In the genomic region with DNA sequence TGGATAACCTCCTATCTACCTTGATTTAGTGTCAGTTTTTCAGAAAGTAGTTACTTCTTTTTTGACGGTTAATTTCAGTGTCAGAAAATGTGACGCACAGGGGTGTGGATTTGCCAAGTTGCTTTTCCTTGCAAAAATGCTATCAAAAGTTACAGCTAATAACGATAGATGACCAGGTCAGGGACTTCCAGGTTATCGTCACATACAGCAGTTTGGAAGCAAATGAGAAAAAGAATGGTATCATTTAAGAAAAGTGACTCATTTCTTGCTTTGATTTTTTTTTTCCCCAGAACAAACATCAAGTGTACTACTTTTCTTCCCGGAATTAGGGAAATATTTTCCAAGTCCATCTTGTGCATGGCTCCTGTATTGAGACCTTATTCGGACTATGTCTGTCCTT, we compare ENCODE assay signal across 10 mouse cellular contexts. TPM values are rescaled to one million over a fixed set of nuclear protein-coding genes. Genes with fewer than 3 reads are reported as not detected.
A peak's percentile ranks its signal among the peaks of the same experiment; 100 is the strongest.
DNase-seq lines count a peak whose midpoint lies in the region; ATAC-seq and TF ChIP-seq lines count a peak whose summit lies in the region.
"Had no signal": no experiment of that assay in that cellular context is flagged by ENCODE, and none has a peak within 500 bp of the region (broad histone marks: within the 10 kb centered on the region; RNA-seq: fewer than 3 reads in every experiment).

No protein-coding gene starts in this region.

- DNase-seq in midbrain, embryonic 10.5 days (ENCODE audit: low spot score) = no peak
- DNase-seq in limb, embryonic 14.5 days (ENCODE audit: low spot score) = no peak
- DNase-seq in embryo, embryonic 11 days = no peak
- DNase-seq: cerebellum, postnatal 36 days; thymus, postnatal 25 days had no signal

- no peak overlapping the region for H3K4me3 ChIP-seq in hindbrain, embryonic 13.5 days
- no peak overlapping the region for H3K4me3 ChIP-seq in hindbrain, embryonic 12.5 days
- no peak overlapping the region for H3K4me3 ChIP-seq in midbrain, embryonic 13.5 days (replicated peaks)
- no peak overlapping the region for H3K4me3 ChIP-seq in midbrain, embryonic 10.5 days
- peak overlapping the region; percentile 39; the same call in 1 of the 2 replicates for H3K4me3 ChIP-seq in limb, embryonic 14.5 days (replicated peaks; ENCODE audit: low read length)
- H3K4me3 ChIP-seq in stomach, embryonic 16.5 days (replicated peaks; ENCODE audit: low read length) = peak overlapping the region; percentile 14; the same call in 1 of the 2 replicates

- no peak for ATAC-seq in hindbrain, embryonic 13.5 days (ENCODE audit: low FRiP score)
- ATAC-seq in hindbrain, embryonic 12.5 days (ENCODE audit: low FRiP score) = no peak
- no peak for ATAC-seq in midbrain, embryonic 13.5 days
- no peak for ATAC-seq in limb, embryonic 14.5 days (ENCODE audit: low FRiP score, low read depth)
- ATAC-seq in stomach, embryonic 16.5 days (ENCODE audit: insufficient read depth, low FRiP score) = no peak

- 86% methylated on average over 6 of the region's 6 CpGs for WGBS in hindbrain, embryonic 13.5 days
- 87% methylated on average over 6 of the region's 6 CpGs for WGBS in hindbrain, embryonic 12.5 days
- WGBS in midbrain, embryonic 13.5 days = 86% methylated on average over 6 of the region's 6 CpGs
- WGBS in midbrain, embryonic 10.5 days = 90% methylated on average over 6 of the region's 6 CpGs
- WGBS in limb, embryonic 14.5 days = 76% methylated on average over 6 of the region's 6 CpGs
- 71% methylated on average over 6 of the region's 6 CpGs for WGBS in stomach, embryonic 16.5 days

- H3K4me1 ChIP-seq in hindbrain, embryonic 13.5 days (replicated peaks) = peaks cover 9% of the 10 kb centered on the region
- peaks cover 17% of the 10 kb centered on the region for H3K4me1 ChIP-seq in hindbrain, embryonic 12.5 days
- H3K4me1 ChIP-seq in midbrain, embryonic 13.5 days (replicated peaks) = peaks cover 27% of the 10 kb centered on the region
- H3K4me1 ChIP-seq in midbrain, embryonic 10.5 days = peaks cover 18% of the 10 kb centered on the region
- H3K4me1 ChIP-seq in limb, embryonic 14.5 days (ENCODE audit: control insufficient read depth, insufficient read depth, low read length) = peaks cover 6% of the 10 kb centered on the region
- peaks cover 4% of the 10 kb centered on the region; the same call in 1 of the 2 replicates for H3K4me1 ChIP-seq in stomach, embryonic 16.5 days (ENCODE audit: control insufficient read depth, insufficient read depth, low read length)

- H3K9ac ChIP-seq in hindbrain, embryonic 13.5 days = no peak overlapping the region
- H3K9ac ChIP-seq in hindbrain, embryonic 12.5 days = no peak overlapping the region
- H3K9ac ChIP-seq in midbrain, embryonic 13.5 days (replicated peaks) = no peak overlapping the region
- H3K9ac ChIP-seq in limb, embryonic 14.5 days (ENCODE audit: low read depth, low read length, severe bottlenecking) = no peak overlapping the region
- no peak overlapping the region for H3K9ac ChIP-seq in stomach, embryonic 16.5 days (ENCODE audit: low read length)

- H3K36me3 ChIP-seq in hindbrain, embryonic 13.5 days = no peaks in the 10 kb centered on the region
- H3K36me3 ChIP-seq in hindbrain, embryonic 12.5 days = no peaks in the 10 kb centered on the region
- H3K36me3 ChIP-seq in midbrain, embryonic 13.5 days = no peaks in the 10 kb centered on the region
- H3K36me3 ChIP-seq in midbrain, embryonic 10.5 days = no peaks in the 10 kb centered on the region
- no peaks in the 10 kb centered on the region for H3K36me3 ChIP-seq in limb, embryonic 14.5 days (ENCODE audit: control insufficient read depth, insufficient read depth, low read length)
- no peaks in the 10 kb centered on the region for H3K36me3 ChIP-seq in stomach, embryonic 16.5 days (ENCODE audit: control insufficient read depth, insufficient read depth, low read length)

- no peaks in the 10 kb centered on the region for H3K9me3 ChIP-seq in hindbrain, embryonic 13.5 days
- H3K9me3 ChIP-seq in hindbrain, embryonic 12.5 days (replicated peaks) = no peaks in the 10 kb centered on the region
- H3K9me3 ChIP-seq in midbrain, embryonic 13.5 days = no peaks in the 10 kb centered on the region
- H3K9me3 ChIP-seq in midbrain, embryonic 10.5 days (replicated peaks) = no peaks in the 10 kb centered on the region
- H3K9me3 ChIP-seq in limb, embryonic 14.5 days (ENCODE audit: control insufficient read depth, low read length) = no peaks in the 10 kb centered on the region
- no peaks in the 10 kb centered on the region for H3K9me3 ChIP-seq in stomach, embryonic 16.5 days (replicated peaks; ENCODE audit: control insufficient read depth, low read length)

- 0 out of 2 replicates have a peak, but pooled peaks cover 3% of the 10 kb centered on the region for H3K27me3 ChIP-seq in hindbrain, embryonic 13.5 days
- no peaks in the 10 kb centered on the region for H3K27me3 ChIP-seq in hindbrain, embryonic 12.5 days
- H3K27me3 ChIP-seq in midbrain, embryonic 13.5 days = no peaks in the 10 kb centered on the region
- H3K27me3 ChIP-seq in midbrain, embryonic 10.5 days (ENCODE audit: low read depth, poor library complexity, severe bottlenecking) = no peaks in the 10 kb centered on the region
- no peaks in the 10 kb centered on the region for H3K27me3 ChIP-seq in limb, embryonic 14.5 days (ENCODE audit: control insufficient read depth, insufficient read depth, low read length)
- H3K27me3 ChIP-seq in stomach, embryonic 16.5 days (ENCODE audit: control insufficient read depth, insufficient read depth, low read length) = no peaks in the 10 kb centered on the region

- peak overlapping the region; percentile 30 for H3K4me2 ChIP-seq in hindbrain, embryonic 13.5 days
- H3K4me2 ChIP-seq in hindbrain, embryonic 12.5 days (replicated peaks) = no peak overlapping the region
- peak overlapping the region; percentile 38 for H3K4me2 ChIP-seq in midbrain, embryonic 13.5 days (replicated peaks)
- peak overlapping the region; percentile 60; the same call in 1 of the 2 replicates for H3K4me2 ChIP-seq in limb, embryonic 14.5 days (replicated peaks; ENCODE audit: low read depth, low read length, severe bottlenecking)
- 0 out of 2 replicates have a peak overlapping the region, but pooled peaks have one; percentile 28 for H3K4me2 ChIP-seq in stomach, embryonic 16.5 days (ENCODE audit: low read depth, low read length)

- TF ChIP-seq POLR2A in limb, embryonic 14.5 days (IDR thresholded peaks at IDR 0.05; ENCODE audit: borderline replicate concordance, extremely low read depth, insufficient read depth, insufficient read length) = no peak

- no peak overlapping the region for H3K27ac ChIP-seq in hindbrain, embryonic 13.5 days
- H3K27ac ChIP-seq in hindbrain, embryonic 12.5 days = no peak overlapping the region
- H3K27ac ChIP-seq in midbrain, embryonic 13.5 days = no peak overlapping the region
- H3K27ac ChIP-seq in midbrain, embryonic 10.5 days (replicated peaks) = no peak overlapping the region
- H3K27ac ChIP-seq in limb, embryonic 14.5 days (replicated peaks; ENCODE audit: low read depth, low read length) = no peak overlapping the region
- H3K27ac ChIP-seq in stomach, embryonic 16.5 days (ENCODE audit: low read length) = no peak overlapping the region

RNA-seq across cellular contexts. Expression of gene 4930455H04Rik, which starts 0.6 kb away (rescaled TPM):
- polyA plus RNA-seq in hindbrain, embryonic 13.5 days (2015; fragmentation: Nextera tagmentation; extraction: Ambion mirVana) = not detected in 2 replicates
- not detected in 2 replicates for polyA plus RNA-seq in hindbrain, embryonic 12.5 days (2016; fragmentation: Nextera tagmentation; extraction: Ambion mirVana)
- polyA plus RNA-seq in midbrain, embryonic 13.5 days (2015; fragmentation: Nextera tagmentation; extraction: Ambion mirVana) = not detected in 2 replicates
- polyA plus RNA-seq in midbrain, embryonic 10.5 days (2016; fragmentation: Nextera tagmentation; extraction: Ambion mirVana) = not detected in 2 replicates
- not detected in 2 replicates for polyA plus RNA-seq in limb, embryonic 14.5 days (2012; rRNA removed)
- not detected in 2 replicates for polyA plus RNA-seq in limb, embryonic 14.5 days (2014; fragmentation: Nextera tagmentation; extraction: Ambion mirVana)
- not detected in 2 replicates for polyA plus RNA-seq in stomach, embryonic 16.5 days (2015; fragmentation: Nextera tagmentation; extraction: Ambion mirVana)
- polyA plus RNA-seq: spleen, adult 2 months had no signal

RNA-seq across cellular contexts. Expression of gene Palmd, which starts 1.4 kb away (rescaled TPM):
- 7.5 and 7.8 TPM in 2 replicates for polyA plus RNA-seq in hindbrain, embryonic 13.5 days (2015; fragmentation: Nextera tagmentation; extraction: Ambion mirVana)
- 6.9 and 8.9 TPM in 2 replicates for polyA plus RNA-seq in hindbrain, embryonic 12.5 days (2016; fragmentation: Nextera tagmentation; extraction: Ambion mirVana)
- 7.7 and 8.9 TPM in 2 replicates for polyA plus RNA-seq in midbrain, embryonic 13.5 days (2015; fragmentation: Nextera tagmentation; extraction: Ambion mirVana)
- polyA plus RNA-seq in midbrain, embryonic 10.5 days (2016; fragmentation: Nextera tagmentation; extraction: Ambion mirVana) = 1.2 and 3.0 TPM in 2 replicates
- polyA plus RNA-seq in limb, embryonic 14.5 days (2012; rRNA removed) = 9.3 and 12.4 TPM in 2 replicates
- polyA plus RNA-seq in limb, embryonic 14.5 days (2014; fragmentation: Nextera tagmentation; extraction: Ambion mirVana) = 16.5 and 19.0 TPM in 2 replicates
- 7.7 and 9.5 TPM in 2 replicates for polyA plus RNA-seq in stomach, embryonic 16.5 days (2015; fragmentation: Nextera tagmentation; extraction: Ambion mirVana)

Comparison
In these comparisons a context has a peak if more than half of its experiments do, and no peak if none do; other contexts are left out.
1. H3K4me3 ChIP-seq: peak in limb, embryonic 14.5 days (single experiment) and stomach, embryonic 16.5 days (single experiment); none in hindbrain, embryonic 13.5 days (single experiment), hindbrain, embryonic 12.5 days (single experiment), midbrain, embryonic 13.5 days (single experiment) and midbrain, embryonic 10.5 days (single experiment).